ENCODE assay signal across 12 mouse cellular contexts in genomic region chr11:93623605-93624004, GRCm38 (mm10).
DNase-seq lines count a peak whose midpoint lies in the region; ATAC-seq lines count a peak whose summit lies in the region.
"Had no signal": no experiment of that assay in that cellular context is flagged by ENCODE, and none has a peak within 500 bp of the region (broad histone marks: within the 10 kb centered on the region; RNA-seq: fewer than 3 reads in every experiment).

No protein-coding gene starts in this region.

- ATAC-seq in cerebellum, adult (ENCODE audit: insufficient number of reproducible peaks, low FRiP score, low TSS enrichment): no peak; the same call in 1 of the 2 replicates
- ATAC-seq: forebrain, embryonic 13.5 days; forebrain, embryonic 15.5 days; forebrain, postnatal 0 days had no signal

- peak; percentile 47 for DNase-seq in cerebellum, adult 9-11 months
- DNase-seq in cerebellum, adult 9-10 months: no peak
- DNase-seq in cerebellum, postnatal 14 days: peak; percentile 51 to 68
- no peak for DNase-seq in frontal cortex, postnatal 25 days (ENCODE audit: low spot score in 2 of 2)
- DNase-seq: adrenal gland, adult 2 months; adrenal gland, postnatal 10 days; adrenal gland, postnatal 25 days; forebrain, postnatal 0 days; gastrocnemius, adult 2 months had no signal

Comparison
In these comparisons a context has a peak if more than half of its experiments do, and no peak if none do; other contexts are left out.
1. DNase-seq: peak in cerebellum, adult 9-11 months (single experiment) and cerebellum, postnatal 14 days (2 of 2); none in cerebellum, adult 9-10 months (single experiment) and frontal cortex, postnatal 25 days (0 of 2).